Mouse (Mus musculus) cerebral cortex, adult 2 months (tissue): ENCODE data around the gene Il17re.

Experiments
- WGBS: fragments of 180-500 bp; shearing (Covaris S2); methylation state at CpG from one replicate; pipeline ENCODE4 v1.1.7; 2018; 5-methylcytosine and 5-hydroxymethylcytosine counted together

Il17re gene

GRCm38 (mm10) chr6:113443091-113443490 is 15.2 kb upstream of the Il17re start:
- 42% methylated on average over 12 of the region's 12 CpGs for WGBS

GRCm38 (mm10) chr6:113444207-113444965 is 13.9 kb upstream of the Il17re start:
- 69% methylated on average over 8 of the region's 8 CpGs for WGBS

- 79% methylated on average over 4 of the region's 4 CpGs for WGBS
Observed at GRCm38 (mm10) chr6:113447639-113448038, 10.6 kb upstream of the Il17re start.

- WGBS, result 44% methylated on average over 2 of the region's 2 CpGs
Observed at GRCm38 (mm10) chr6:113451839-113452238, 6.4 kb upstream of the Il17re start.

- WGBS, result 76% methylated on average over 5 of the region's 5 CpGs
Observed at GRCm38 (mm10) chr6:113455007-113455406, 3.3 kb upstream of the Il17re start.

GRCm38 (mm10) chr6:113458635-113459034 is 351 bp downstream of the Il17re start:
- WGBS, result 76% methylated on average over 10 of the region's 10 CpGs

GRCm38 (mm10) chr6:113464040-113464439 is 5.8 kb downstream of the Il17re start:
- WGBS, result 71% methylated on average over 7 of the region's 7 CpGs

GRCm38 (mm10) chr6:113465602-113466001 is 7.3 kb downstream of the Il17re start:
- WGBS, result 62% methylated on average over 5 of the region's 5 CpGs

- 82% methylated on average over 3 of the region's 3 CpGs for WGBS
Observed at GRCm38 (mm10) chr6:113468512-113468911, 10.2 kb downstream of the Il17re start.

- WGBS, result 15% methylated on average over 9 of the region's 9 CpGs
Observed at GRCm38 (mm10) chr6:113469021-113469420, 10.7 kb downstream of the Il17re start.

GRCm38 (mm10) chr6:113469432-113469831 is 11.1 kb downstream of the Il17re start:
- WGBS, result 2% methylated on average over 31 of the region's 31 CpGs

- 43% methylated on average over 12 of the region's 12 CpGs for WGBS
Observed at GRCm38 (mm10) chr6:113471297-113471936, 13.1 kb downstream of the Il17re start, which contains the start of gene Il17rc. TSS of gene Il17rc (plus strand) at chr6:113471427.

- 87% methylated on average over 10 of the region's 10 CpGs for WGBS
Observed at GRCm38 (mm10) chr6:113472061-113472460, 13.8 kb downstream of the Il17re start.

GRCm38 (mm10) chr6:113473246-113473645 is 15.0 kb downstream of the Il17re start:
- WGBS, result 93% methylated on average over 2 of the region's 2 CpGs

- 88% methylated on average over 6 of the region's 6 CpGs for WGBS
Observed at GRCm38 (mm10) chr6:113473715-113474114, 15.4 kb downstream of the Il17re start.

GRCm38 (mm10) chr6:113477353-113477752 is 19.1 kb downstream of the Il17re start:
- 79% methylated on average over 7 of the region's 7 CpGs for WGBS

- WGBS, result 84% methylated on average over 10 of the region's 10 CpGs
Observed at GRCm38 (mm10) chr6:113478906-113479305, 20.6 kb downstream of the Il17re start.

GRCm38 (mm10) chr6:113480555-113481373 is 22.5 kb downstream of the Il17re start:
- 65% methylated on average over 18 of the region's 18 CpGs for WGBS

GRCm38 (mm10) chr6:113482477-113483099 is 24.3 kb downstream of the Il17re start:
- 3% methylated on average over 65 of the region's 65 CpGs for WGBS

GRCm38 (mm10) chr6:113483100-113483615 is 24.9 kb downstream of the Il17re start, which contains the start of gene Creld1:
TSS of gene Creld1 (plus strand) at chr6:113483297.
- WGBS, result under 1% methylated on average over 26 of the region's 26 CpGs

- 6% methylated on average over 10 of the region's 10 CpGs for WGBS
Observed at GRCm38 (mm10) chr6:113483729-113484128, 25.4 kb downstream of the Il17re start.
